Mouse (Mus musculus): ENCODE measurements around the gene Arid1b.

The Arid1b gene

DNA sequence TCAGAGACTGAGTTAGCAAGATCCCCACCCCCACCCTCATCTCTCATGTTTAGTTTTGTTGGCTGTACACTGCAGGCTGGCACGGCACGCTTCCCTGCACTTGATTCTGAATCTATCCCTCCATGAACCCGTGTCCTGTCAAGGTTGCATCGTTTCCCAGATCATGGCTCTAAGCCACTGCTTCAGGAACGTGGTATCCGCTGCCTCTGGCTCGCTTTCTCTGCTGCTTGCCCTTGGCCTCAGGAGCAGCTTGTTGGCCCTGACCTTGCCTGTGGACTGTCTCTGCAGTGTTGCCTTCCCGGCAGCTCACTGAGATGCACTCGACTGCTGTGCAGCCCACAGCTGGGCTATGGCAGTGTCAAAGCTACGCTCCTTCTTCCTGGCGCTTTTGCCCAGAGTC lies 252.6 kb downstream of the Arid1b start:
- in situ Hi-C loops (cut with MboI), result no loop called here

DNA sequence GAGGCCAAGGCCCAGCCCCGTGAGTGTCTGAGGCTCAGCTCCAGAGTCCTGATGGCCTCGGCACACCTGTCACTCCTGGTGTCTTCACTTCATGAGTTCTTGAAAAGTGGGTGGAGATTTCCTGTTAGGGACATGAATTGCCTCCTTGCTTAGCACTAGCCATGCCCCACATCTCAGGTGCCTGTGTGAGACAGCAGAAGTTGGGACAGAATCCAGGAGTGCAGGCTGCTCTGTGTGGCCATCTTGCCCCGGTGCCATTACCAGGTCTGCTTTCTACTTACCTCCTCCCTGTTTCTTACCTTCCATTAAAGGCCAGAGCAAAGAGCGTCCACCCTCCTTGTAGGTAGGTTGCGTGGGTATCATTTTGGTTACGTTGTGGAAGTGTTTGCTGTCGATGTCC lies 253.1 kb downstream of the Arid1b start:
- in situ Hi-C loops (cut with MboI), result no loop called here

DNA sequence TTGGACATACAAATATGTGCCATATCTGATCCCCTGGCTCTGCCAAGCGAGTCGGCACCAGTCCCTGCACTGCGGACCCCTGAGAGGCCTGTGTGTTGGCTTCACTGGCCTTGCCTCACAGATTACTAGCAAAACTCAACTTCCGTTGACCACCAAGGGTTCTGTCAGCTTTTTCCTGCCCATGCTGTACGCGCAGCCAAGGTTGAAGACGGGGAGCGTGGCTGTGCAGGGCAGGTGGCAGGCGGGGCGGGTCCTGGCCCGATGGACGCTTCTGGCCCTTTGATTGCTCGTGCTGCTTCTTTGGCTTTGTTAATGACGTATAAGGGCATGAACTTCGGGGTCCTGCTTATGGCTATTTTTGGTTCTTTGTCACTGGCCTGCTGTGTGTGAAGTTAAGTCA lies 253.6 kb downstream of the Arid1b start:
- in situ Hi-C loops (cut with MboI), result no loop called here

GRCm38 (mm10) chr17:5248957-5249656 lies 255.0 kb downstream of the Arid1b start:
- in situ Hi-C loops (cut with MboI), result no loop called here

DNA sequence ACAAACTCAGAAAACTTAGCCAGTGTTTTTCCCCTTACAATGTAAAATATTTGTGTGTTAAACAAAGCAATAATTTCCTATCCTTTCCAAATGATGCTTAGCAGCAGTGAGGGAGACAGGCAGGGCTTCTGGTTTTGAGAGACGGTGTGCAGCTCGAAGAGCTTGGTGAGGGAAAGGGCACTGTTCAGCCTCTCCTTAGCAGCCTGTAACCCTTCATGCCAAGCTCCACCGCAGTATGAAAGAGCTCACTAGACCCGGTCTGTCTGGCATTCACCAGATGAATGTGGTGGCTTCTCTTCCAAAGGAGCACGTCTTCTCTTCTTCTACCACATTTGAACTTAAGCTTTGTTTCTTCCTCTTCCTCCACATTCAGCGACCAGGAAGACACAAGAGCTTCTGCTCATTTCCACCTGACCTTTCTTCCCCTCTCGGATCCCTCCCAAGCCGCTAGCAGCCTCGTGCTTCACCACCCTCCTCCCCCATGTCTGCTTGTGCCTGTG lies 255.6 kb downstream of the Arid1b start:
- in situ Hi-C loops (cut with MboI), result no loop called here

DNA sequence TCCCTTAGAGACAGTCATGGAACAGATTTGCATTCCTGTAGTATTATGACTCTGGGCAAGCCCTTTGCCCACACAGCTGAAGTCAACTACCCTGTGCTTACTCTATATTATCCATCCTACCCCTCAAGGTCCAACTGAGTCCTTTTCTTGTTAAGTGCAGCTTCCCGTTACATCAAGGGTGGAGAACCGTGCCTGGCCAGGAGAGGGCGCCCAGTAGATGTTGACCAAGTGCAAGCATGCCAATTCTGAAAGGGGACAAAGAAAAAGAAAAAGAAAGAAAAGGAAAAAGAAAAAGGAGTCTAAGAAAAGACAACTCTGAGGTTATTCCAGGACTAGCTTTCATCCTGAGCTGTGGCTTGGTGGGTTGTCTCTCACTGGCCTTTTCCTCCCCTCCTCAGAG lies 258.3 kb downstream of the Arid1b start:
- in situ Hi-C loops (cut with MboI), result no loop called here

GRCm38 (mm10) chr17:5254717-5255617 lies 260.8 kb downstream of the Arid1b start:
- in situ Hi-C loops (cut with MboI), result no loop called here

GRCm38 (mm10) chr17:5255618-5255933 lies 261.4 kb downstream of the Arid1b start:
- in situ Hi-C loops (cut with MboI), result no loop called here

- in situ Hi-C loops (cut with MboI), result no loop called here
Measured at GRCm38 (mm10) chr17:5258978-5259377, 264.8 kb downstream of the Arid1b start.

DNA sequence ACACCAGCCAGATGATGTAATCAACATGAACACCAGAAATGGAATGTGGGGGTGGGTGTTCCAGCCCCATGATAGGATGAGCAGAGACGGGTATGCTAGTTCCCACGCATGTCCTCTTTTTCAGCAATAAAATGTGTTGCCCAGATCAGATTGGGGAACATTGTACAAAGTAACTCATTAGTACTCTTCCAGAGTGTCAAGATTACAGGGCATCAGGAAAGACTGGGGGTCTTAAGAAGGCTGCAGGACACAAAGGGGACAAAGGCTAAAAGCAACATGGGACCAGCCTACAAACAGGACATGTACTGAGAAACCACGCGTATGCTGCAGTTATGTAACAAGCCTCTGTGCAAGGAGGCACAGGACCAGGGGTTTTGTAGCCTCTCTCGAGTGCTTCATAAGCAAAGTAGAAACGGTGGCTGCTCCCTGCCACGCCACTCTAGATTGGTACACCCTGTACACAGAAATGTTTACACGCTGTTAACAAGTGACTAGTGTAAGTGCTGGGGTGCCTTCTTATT lies 267.1 kb downstream of the Arid1b start:
- in situ Hi-C loops (cut with MboI), result no loop called here

- in situ Hi-C loops (cut with MboI), result no loop called here
Measured at GRCm38 (mm10) chr17:5261874-5262605, 267.9 kb downstream of the Arid1b start.

DNA sequence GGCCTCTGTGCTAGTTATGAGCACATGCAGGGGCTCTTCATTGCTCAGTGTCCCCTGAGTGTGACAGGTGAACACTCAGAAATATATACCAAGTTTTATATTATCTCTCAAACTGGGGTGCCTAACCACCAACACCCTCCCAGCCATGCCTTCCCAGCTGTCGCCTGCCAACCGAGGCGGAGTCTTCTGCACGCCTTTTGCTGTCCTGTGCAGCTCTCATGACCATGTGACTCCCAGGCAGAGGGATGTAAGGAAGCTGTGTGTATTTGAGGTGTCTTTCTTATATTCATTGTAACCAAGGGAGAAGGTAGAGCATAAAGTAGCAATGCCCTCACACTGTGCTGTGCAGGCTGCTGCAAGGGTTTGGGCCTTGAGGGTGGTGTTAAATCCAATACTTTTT lies 268.7 kb downstream of the Arid1b start:
- in situ Hi-C loops (cut with MboI), result no loop called here

GRCm38 (mm10) chr17:5264783-5265182 lies 270.7 kb downstream of the Arid1b start:
- in situ Hi-C loops (cut with MboI), result no loop called here

- in situ Hi-C loops (cut with MboI), result no loop called here
Measured at GRCm38 (mm10) chr17:5265615-5266014, 271.5 kb downstream of the Arid1b start.

GRCm38 (mm10) chr17:5267747-5268146 lies 273.6 kb downstream of the Arid1b start:
- in situ Hi-C loops (cut with MboI), result no loop called here

DNA sequence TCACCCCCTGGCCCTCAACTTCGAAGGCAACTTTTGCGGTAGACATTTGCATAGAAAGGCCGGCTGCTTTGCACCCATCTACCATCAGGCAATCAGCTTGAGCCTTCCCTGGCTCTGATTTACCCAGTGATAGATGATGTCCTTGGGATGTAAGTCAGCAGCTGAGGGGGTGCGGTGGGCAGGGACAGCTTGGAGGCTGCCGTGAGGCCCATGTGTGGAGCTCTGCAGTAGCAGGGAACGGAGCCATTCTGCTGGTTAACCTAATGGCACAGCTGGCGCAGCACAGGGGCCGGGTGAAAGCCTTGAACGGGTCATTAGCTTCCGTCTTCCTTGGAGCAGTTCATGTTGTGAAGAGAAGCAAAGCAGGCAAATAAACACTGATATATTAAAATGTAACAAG lies 275.2 kb downstream of the Arid1b start:
- in situ Hi-C loops (cut with MboI), result no loop called here

- in situ Hi-C loops (cut with MboI), result no loop called here
Measured at GRCm38 (mm10) chr17:5269774-5270173, 275.6 kb downstream of the Arid1b start.

- in situ Hi-C loops (cut with MboI), result no loop called here
Measured at GRCm38 (mm10) chr17:5270823-5271222, 276.7 kb downstream of the Arid1b start.

GRCm38 (mm10) chr17:5273118-5273517 lies 279.0 kb downstream of the Arid1b start:
- in situ Hi-C loops (cut with MboI), result no loop called here

GRCm38 (mm10) chr17:5273685-5274084 lies 279.6 kb downstream of the Arid1b start:
- in situ Hi-C loops (cut with MboI), result no loop called here

GRCm38 (mm10) chr17:5274429-5274828 lies 280.3 kb downstream of the Arid1b start:
- in situ Hi-C loops (cut with MboI), result no loop called here

- in situ Hi-C loops (cut with MboI), result no loop called here
Measured at GRCm38 (mm10) chr17:5275749-5276148, 281.6 kb downstream of the Arid1b start.

All from mature B cell (primary cell).